8 mouse cellular contexts compared by ENCODE assay signal in genomic region chr10:40302140-40302985, GRCm38 (mm10). TPM values are rescaled to one million over a fixed set of nuclear protein-coding genes. Genes with fewer than 3 reads are reported as not detected.
DNase-seq lines count a peak whose midpoint lies in the region; ATAC-seq and TF ChIP-seq lines count a peak whose summit lies in the region.

Amd1 (minus strand) TSS chr10:40302186.

- H3K27me3 ChIP-seq in hindbrain, embryonic 10.5 days (ENCODE audit: insufficient read depth, poor library complexity, severe bottlenecking), result no peaks in the 10 kb centered on the region
- H3K27me3 ChIP-seq in lung, postnatal 0 days (replicated peaks; ENCODE audit: insufficient read depth, low read length), result no peaks in the 10 kb centered on the region

- peak within 1 kb of the TSS; percentile 69 for H3K9ac ChIP-seq in lung, postnatal 0 days (replicated peaks; ENCODE audit: low read depth)

- DNase-seq in MN1 (ENCODE audit: low spot score), result peak; percentile 100
- peak; percentile 100 for DNase-seq in cerebellum, adult 9-10 months
- peak; percentile 99 for DNase-seq in hindbrain, embryonic 10.5 days (ENCODE audit: low spot score)
- DNase-seq in layer of hippocampus, adult 9-11 months, result peak; percentile 99
- peak; percentile 100 for DNase-seq in lung, postnatal 0 days (ENCODE audit: low spot score)
- DNase-seq in ovary, postnatal 14 days (ENCODE audit: low spot score), result peak; percentile 100
- DNase-seq in thymus, postnatal 14 days, result peak; percentile 100

- H3K4me2 ChIP-seq in lung, postnatal 0 days (replicated peaks; ENCODE audit: low read depth, low read length), result peak within 1 kb of the TSS; percentile 93

- peak within 1 kb of the TSS; percentile 96 for H3K4me3 ChIP-seq in hindbrain, embryonic 10.5 days
- H3K4me3 ChIP-seq in lung, postnatal 0 days (ENCODE audit: low read depth, low read length), result peak within 1 kb of the TSS; percentile 86

- ATAC-seq in frontal cortex, adult (ENCODE audit: low TSS enrichment), result peak; percentile 97
- peak; percentile 97 for ATAC-seq in lung, postnatal 0 days

- TF ChIP-seq EP300 in lung, postnatal 0 days (IDR thresholded peaks at IDR 0.05), result no peak

- peak within 1 kb of the TSS; percentile 99 for H3K27ac ChIP-seq in hindbrain, embryonic 10.5 days
- peak within 1 kb of the TSS; percentile 94 for H3K27ac ChIP-seq in lung, postnatal 0 days (ENCODE audit: low read length)

- no peak for TF ChIP-seq CTCF in lung, postnatal 0 days (IDR thresholded peaks at IDR 0.05)

- H3K9me3 ChIP-seq in hindbrain, embryonic 10.5 days, result peaks cover 9% of the 10 kb centered on the region; the same call in 1 of the 2 replicates
- H3K9me3 ChIP-seq in lung, postnatal 0 days (ENCODE audit: low read length), result no peaks in the 10 kb centered on the region

- under 1% methylated on average over 55 of the region's 55 CpGs for WGBS in hindbrain, embryonic 10.5 days
- under 1% methylated on average over 55 of the region's 55 CpGs for WGBS in lung, postnatal 0 days

- H3K4me1 ChIP-seq in hindbrain, embryonic 10.5 days (replicated peaks), result peaks cover 31% of the 10 kb centered on the region
- H3K4me1 ChIP-seq in lung, postnatal 0 days (ENCODE audit: insufficient read depth, low read depth, low read length), result peaks cover 5% of the 10 kb centered on the region; the same call in 1 of the 2 replicates

- H3K36me3 ChIP-seq in hindbrain, embryonic 10.5 days, result peaks cover 7% of the 10 kb centered on the region; the same call in 1 of the 2 replicates
- no peaks in the 10 kb centered on the region for H3K36me3 ChIP-seq in lung, postnatal 0 days (ENCODE audit: insufficient read depth, low read length)

RNA-seq across cellular contexts. Expression of gene Amd1, which starts in this region (rescaled TPM):
- 59.0 and 74.9 TPM in 2 replicates for polyA plus RNA-seq in hindbrain, embryonic 10.5 days (2016; fragmentation: Nextera tagmentation; extraction: Ambion mirVana)
- polyA plus RNA-seq in lung, postnatal 0 days (2015; fragmentation: Nextera tagmentation; extraction: Ambion mirVana), result 25.5 and 27.3 TPM in 2 replicates

Comparison
In these comparisons a context has a peak if more than half of its experiments do, and no peak if none do; other contexts are left out.
1. Peak in every context shown above with its lines: DNase-seq, ATAC-seq, H3K4me3 ChIP-seq and H3K27ac ChIP-seq.